Mouse (Mus musculus) forebrain, embryonic 12.5 days (tissue): Measurements from ENCODE around the gene Slc41a3. TPM values are rescaled to one million over a fixed set of nuclear protein-coding genes. Genes with fewer than 3 reads are reported as not detected.
A peak's percentile ranks its signal among the peaks of the same experiment; 100 is the strongest.

Experiments
- ATAC-seq: fragments of 200-750 bp; cut with Nextera tagmentation; 2 replicates; pipeline ENCODE4 v1.8.0; 2017; ENCODE audit warnings: moderate TSS enrichment; ENCODE audit not compliant: low FRiP score
- H3K27ac ChIP-seq: fragments of 300-500 bp; sonication (generic); 2 replicates; pipeline ENCODE4 v1.5.1; 2016; ENCODE audit warnings: mild to moderate bottlenecking
- H3K27me3 ChIP-seq: fragments of 300-500 bp; sonication (generic); 2 replicates; pipeline ENCODE4 v1.6.1; 2016; ENCODE audit warnings: mild to moderate bottlenecking
- H3K36me3 ChIP-seq: fragments of 300-500 bp; sonication (generic); replicated peaks from 2 replicates; pipeline ENCODE4 v1.6.1; 2016; ENCODE audit warnings: mild to moderate bottlenecking
- H3K4me1 ChIP-seq: fragments of 300-500 bp; sonication (generic); 2 replicates; pipeline ENCODE4 v1.6.1; 2016
- H3K4me2 ChIP-seq: fragments of 300-500 bp; sonication (generic); 2 replicates; pipeline ENCODE4 v1.6.1; 2016; ENCODE audit warnings: mild to moderate bottlenecking, moderate library complexity
- H3K4me3 ChIP-seq: fragments of 300-500 bp; sonication (generic); replicated peaks from 2 replicates; pipeline ENCODE4 v1.5.1; 2016; ENCODE audit warnings: mild to moderate bottlenecking
- H3K9ac ChIP-seq: fragments of 300-500 bp; sonication (generic); 2 replicates; pipeline ENCODE4 v1.6.1; 2016; ENCODE audit warnings: mild to moderate bottlenecking
- H3K9me3 ChIP-seq: fragments of 300-500 bp; sonication (generic); 2 replicates; pipeline ENCODE4 v1.6.1; 2016
- WGBS: fragments of 180-500 bp; shearing (Covaris S2); methylation state at CpG from one replicate; pipeline ENCODE4 v1.1.7; 2016; 5-methylcytosine and 5-hydroxymethylcytosine counted together
- polyA plus RNA-seq: library from polyadenylated mRNA; unstranded; fragments of >200 nt; fragmentation: Nextera tagmentation; extraction: Ambion mirVana; gene quantifications from 2 replicates; pipeline ENCODE4 v1.2.1, GENCODE M21; 2016

Slc41a3 gene
- polyA plus RNA-seq, 1 experiment from 2014 or later, result 2.1 TPM

- WGBS, result 92% methylated on average over 3 of the region's 3 CpGs
- no peaks in the 10 kb centered on the region for H3K36me3 ChIP-seq
- no peak overlapping the region for H3K4me3 ChIP-seq
- no peaks in the 10 kb centered on the region for H3K9me3 ChIP-seq
- ATAC-seq, result no peak
- no peak overlapping the region for H3K4me2 ChIP-seq
- peaks cover 13% of the 10 kb centered on the region for H3K27me3 ChIP-seq
- H3K9ac ChIP-seq, result no peak overlapping the region
- no peak overlapping the region for H3K27ac ChIP-seq
- H3K4me1 ChIP-seq, result peaks cover 12% of the 10 kb centered on the region
These were observed 2.2 kb upstream of the Slc41a3 start for GRCm38 (mm10) chr6:90602304-90602703.

- 74% methylated on average over 7 of the region's 7 CpGs for WGBS
- no peak overlapping the region for H3K9ac ChIP-seq
- no peak overlapping the region for H3K4me3 ChIP-seq
- no peak for ATAC-seq
- H3K4me1 ChIP-seq, result peaks cover 12% of the 10 kb centered on the region
- H3K4me2 ChIP-seq, result no peak overlapping the region
- no peak overlapping the region for H3K27ac ChIP-seq
- peaks cover 13% of the 10 kb centered on the region for H3K27me3 ChIP-seq
- no peaks in the 10 kb centered on the region for H3K36me3 ChIP-seq
- H3K9me3 ChIP-seq, result no peaks in the 10 kb centered on the region
These were observed 1.4 kb upstream of the Slc41a3 start for GRCm38 (mm10) chr6:90603126-90603525.

GRCm38 (mm10) chr6:90604130-90604529 lies 395 bp upstream of the Slc41a3 start:
- no peaks in the 10 kb centered on the region for H3K36me3 ChIP-seq
- peak overlapping the region; percentile 59; the same call in 1 of the 2 replicates for H3K4me3 ChIP-seq
- ATAC-seq, result peak; percentile 27
- 66% methylated on average over 3 of the region's 3 CpGs for WGBS
- H3K27ac ChIP-seq, result no peak overlapping the region
- peaks cover 13% of the 10 kb centered on the region for H3K27me3 ChIP-seq
- H3K4me1 ChIP-seq, result peaks cover 12% of the 10 kb centered on the region
- peak overlapping the region; percentile 83 for H3K4me2 ChIP-seq
- no peaks in the 10 kb centered on the region for H3K9me3 ChIP-seq
- H3K9ac ChIP-seq, result no peak overlapping the region

GRCm38 (mm10) chr6:90605298-90605665 lies 757 bp downstream of the Slc41a3 start:
- Histone ChIP-seq H3K9me3 (no peaks in the 10 kb centered on the region), H3K27me3 (peaks cover 13% of the 10 kb centered on the region), H3K4me3 (peak overlapping the region; percentile 59), H3K36me3 (no peaks in the 10 kb centered on the region), H3K4me1 (peaks cover 12% of the 10 kb centered on the region), H3K4me2 (peak overlapping the region; percentile 83), H3K9ac (peak overlapping the region; percentile 72), H3K27ac (no peak overlapping the region)
- WGBS, result 23% methylated on average over 5 of the region's 5 CpGs
- no peak for ATAC-seq

- Histone ChIP-seq H3K27ac (no peak overlapping the region), H3K4me1 (peaks cover 12% of the 10 kb centered on the region), H3K4me2 (no peak overlapping the region), H3K36me3 (no peaks in the 10 kb centered on the region), H3K9ac (no peak overlapping the region), H3K27me3 (peaks cover 13% of the 10 kb centered on the region), H3K9me3 (no peaks in the 10 kb centered on the region), H3K4me3 (no peak overlapping the region)
- no peak for ATAC-seq
- WGBS, result 25% methylated on average over 7 of the region's 7 CpGs
These were observed 2.0 kb downstream of the Slc41a3 start for GRCm38 (mm10) chr6:90606538-90606937.

GRCm38 (mm10) chr6:90607196-90607595 lies 2.7 kb downstream of the Slc41a3 start:
- no peak overlapping the region for H3K9ac ChIP-seq
- WGBS, result 18% methylated on average over 5 of the region's 5 CpGs

GRCm38 (mm10) chr6:90608186-90608585 lies 3.7 kb downstream of the Slc41a3 start:
- Histone ChIP-seq H3K4me3 (no peak overlapping the region), H3K4me2 (no peak overlapping the region), H3K9ac (no peak overlapping the region), H3K27me3 (peaks cover 10% of the 10 kb centered on the region), H3K4me1 (peaks cover 12% of the 10 kb centered on the region), H3K9me3 (no peaks in the 10 kb centered on the region), H3K27ac (no peak overlapping the region), H3K36me3 (no peaks in the 10 kb centered on the region)
- ATAC-seq, result no peak
- 64% methylated on average over 6 of the region's 6 CpGs for WGBS

More at GRCm38 (mm10) chr6:90607196-90607595, 2.7 kb downstream of the Slc41a3 start:
- H3K27me3 ChIP-seq, result peaks cover 13% of the 10 kb centered on the region
- H3K27ac ChIP-seq, result no peak overlapping the region
- H3K36me3 ChIP-seq, result no peaks in the 10 kb centered on the region
- ATAC-seq, result no peak
- no peaks in the 10 kb centered on the region for H3K9me3 ChIP-seq
- no peak overlapping the region for H3K4me3 ChIP-seq
- no peak overlapping the region for H3K4me2 ChIP-seq
- H3K4me1 ChIP-seq, result peaks cover 12% of the 10 kb centered on the region

GRCm38 (mm10) chr6:90610248-90610647 lies 5.7 kb downstream of the Slc41a3 start:
- Histone ChIP-seq H3K9me3 (no peaks in the 10 kb centered on the region), H3K4me3 (no peak overlapping the region), H3K4me1 (peaks cover 6% of the 10 kb centered on the region), H3K27ac (no peak overlapping the region), H3K36me3 (no peaks in the 10 kb centered on the region), H3K27me3 (peaks cover 10% of the 10 kb centered on the region), H3K4me2 (no peak overlapping the region), H3K9ac (no peak overlapping the region)
- ATAC-seq, result no peak
- 92% methylated on average over 5 of the region's 5 CpGs for WGBS

GRCm38 (mm10) chr6:90613277-90613676 lies 8.8 kb downstream of the Slc41a3 start:
- Histone ChIP-seq H3K9ac (no peak overlapping the region), H3K27ac (no peak overlapping the region), H3K9me3 (no peaks in the 10 kb centered on the region), H3K27me3 (no peaks in the 10 kb centered on the region), H3K4me1 (no peaks in the 10 kb centered on the region), H3K4me2 (no peak overlapping the region), H3K36me3 (no peaks in the 10 kb centered on the region), H3K4me3 (no peak overlapping the region)
- 88% methylated on average over 8 of the region's 8 CpGs for WGBS
- ATAC-seq, result no peak

- WGBS, result 76% methylated on average over 7 of the region's 7 CpGs
- Histone ChIP-seq H3K4me1 (no peaks in the 10 kb centered on the region), H3K27me3 (no peaks in the 10 kb centered on the region), H3K36me3 (no peaks in the 10 kb centered on the region), H3K9ac (no peak overlapping the region), H3K27ac (no peak overlapping the region), H3K9me3 (no peaks in the 10 kb centered on the region), H3K4me2 (no peak overlapping the region), H3K4me3 (no peak overlapping the region)
- no peak for ATAC-seq
These were observed 10.8 kb downstream of the Slc41a3 start for GRCm38 (mm10) chr6:90615362-90615761.

GRCm38 (mm10) chr6:90615991-90616390 lies 11.5 kb downstream of the Slc41a3 start:
- 78% methylated on average over 6 of the region's 6 CpGs for WGBS
- no peak for ATAC-seq
- Histone ChIP-seq H3K4me1 (peaks cover 3% of the 10 kb centered on the region; the same call in 1 of the 2 replicates), H3K27me3 (no peaks in the 10 kb centered on the region), H3K27ac (no peak overlapping the region), H3K4me3 (no peak overlapping the region), H3K9me3 (no peaks in the 10 kb centered on the region), H3K36me3 (no peaks in the 10 kb centered on the region), H3K4me2 (no peak overlapping the region), H3K9ac (no peak overlapping the region)

- no peak overlapping the region for H3K4me3 ChIP-seq
- H3K36me3 ChIP-seq, result no peaks in the 10 kb centered on the region
- H3K4me1 ChIP-seq, result peaks cover 5% of the 10 kb centered on the region; the same call in 1 of the 2 replicates
- WGBS, result 89% methylated on average over 6 of the region's 6 CpGs
- no peak overlapping the region for H3K4me2 ChIP-seq
- H3K9ac ChIP-seq, result no peak overlapping the region
- H3K27ac ChIP-seq, result no peak overlapping the region
- no peak for ATAC-seq
- H3K9me3 ChIP-seq, result no peaks in the 10 kb centered on the region
- H3K27me3 ChIP-seq, result no peaks in the 10 kb centered on the region
These were observed 12.0 kb downstream of the Slc41a3 start for GRCm38 (mm10) chr6:90616481-90616880.

- Histone ChIP-seq H3K4me1 (peaks cover 5% of the 10 kb centered on the region; the same call in 1 of the 2 replicates), H3K36me3 (no peaks in the 10 kb centered on the region), H3K4me3 (no peak overlapping the region), H3K9ac (no peak overlapping the region), H3K9me3 (no peaks in the 10 kb centered on the region), H3K27ac (no peak overlapping the region), H3K27me3 (no peaks in the 10 kb centered on the region), H3K4me2 (no peak overlapping the region)
- no peak for ATAC-seq
- WGBS, result 81% methylated on average over 4 of the region's 4 CpGs
These were observed 13.7 kb downstream of the Slc41a3 start for GRCm38 (mm10) chr6:90618274-90618673.
